Mouse (Mus musculus): Measurements from ENCODE around the gene Elp1.

Elp1 gene

GRCm38 (mm10) chr4:56702234-56702633 is 99.9 kb downstream of the Elp1 start:
- DNase-seq (ENCODE audit: low spot score in 2 of 2), result no peak

Measured in urinary bladder, adult 18-20 months (tissue).